Mouse (Mus musculus) limb, embryonic 11.5 days (tissue): ENCODE measurements at regions not wholly inside any gene's neighbourhood (a gene's known extent, or its start where the extent isn't known, plus 50 kb on each side); places are given as distances from the start of the nearest gene placed in this dataset.

Experiments used
- ATAC-seq: fragments of 200-750 bp; cut with Nextera tagmentation; 2 replicates; pipeline ENCODE4 v1.8.0; 2017; ENCODE audit warnings: low read depth; ENCODE audit not compliant: insufficient number of reproducible peaks, low FRiP score, low TSS enrichment
- DNase-seq: peaks from one replicate; pipeline ENCODE4 v3.0.0-alpha.2; 2015; ENCODE audit warnings: low spot score
- H3K27ac ChIP-seq: fragments of 300-500 bp; sonication (generic); replicated peaks from 2 replicates; pipeline ENCODE4 v1.5.1; 2014; ENCODE audit warnings: low read depth, mild to moderate bottlenecking, low read length
- H3K27me3 ChIP-seq: fragments of 300-500 bp; sonication (generic); 2 replicates; pipeline ENCODE4 v1.6.1; 2014; ENCODE audit warnings: mild to moderate bottlenecking, low read length, mixed read lengths; ENCODE audit not compliant: control insufficient read depth, insufficient read depth
- H3K36me3 ChIP-seq: fragments of 300-500 bp; sonication (generic); 2 replicates; pipeline ENCODE4 v1.6.1; 2014; ENCODE audit warnings: mild to moderate bottlenecking, low read length, moderate library complexity, mixed read lengths; ENCODE audit not compliant: control insufficient read depth, insufficient read depth
- H3K4me1 ChIP-seq: fragments of 300-500 bp; sonication (generic); 2 replicates; pipeline ENCODE4 v1.6.1; 2014; ENCODE audit warnings: low read length, mixed read lengths; ENCODE audit not compliant: control insufficient read depth, insufficient read depth
- H3K4me2 ChIP-seq: fragments of 300-500 bp; sonication (generic); 2 replicates; pipeline ENCODE4 v1.6.1; 2014; ENCODE audit warnings: low read depth, mild to moderate bottlenecking, moderate library complexity; ENCODE audit not compliant: severe bottlenecking
- H3K4me3 ChIP-seq: fragments of 300-500 bp; sonication (generic); 2 replicates; pipeline ENCODE4 v1.5.1; 2014; ENCODE audit warnings: low read depth, low read length
- H3K9ac ChIP-seq: fragments of 300-500 bp; sonication (generic); 2 replicates; pipeline ENCODE4 v1.6.1; 2014; ENCODE audit warnings: mild to moderate bottlenecking, low read length
- H3K9me3 ChIP-seq: fragments of 300-500 bp; sonication (generic); 2 replicates; pipeline ENCODE4 v1.6.1; 2016; ENCODE audit warnings: low read length; ENCODE audit not compliant: control insufficient read depth
- WGBS: fragments of 180-500 bp; shearing (Covaris S2); extraction: QIAGEN DNeasy Blood & Tissue Kit; methylation state at CpG from one replicate; pipeline ENCODE4 v1.1.7; 2014; 5-methylcytosine and 5-hydroxymethylcytosine counted together

DNA sequence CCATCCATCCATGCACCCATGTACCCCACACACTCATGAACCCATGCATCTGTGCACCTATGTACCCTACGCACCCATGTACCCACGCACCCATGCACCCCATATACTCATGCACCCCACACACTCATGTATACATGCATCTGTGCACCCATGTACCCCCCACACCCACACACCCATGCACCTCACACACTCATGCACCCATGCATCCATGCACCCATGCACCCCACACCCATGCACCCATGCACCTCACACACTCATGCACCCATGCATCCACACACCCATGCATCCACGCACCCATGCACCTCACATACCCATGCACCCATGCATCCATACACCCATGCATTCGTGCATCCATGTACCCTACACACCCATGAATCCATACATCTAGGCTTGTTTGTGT, 63.6 kb downstream of the 4930564D02Rik start:
- Histone ChIP-seq H3K4me2 (no peak overlapping the region), H3K4me3 (no peak overlapping the region), H3K4me1 (peaks cover 3% of the 10 kb centered on the region; the same call in 1 of the 2 replicates), H3K27ac (no peak overlapping the region), H3K9me3 (no peaks in the 10 kb centered on the region), H3K36me3 (no peaks in the 10 kb centered on the region), H3K27me3 (no peaks in the 10 kb centered on the region), H3K9ac (no peak overlapping the region)
- ATAC-seq (no peak), DNase-seq (no peak)
- WGBS: 95% methylated on average over 4 of the region's 4 CpGs

DNA sequence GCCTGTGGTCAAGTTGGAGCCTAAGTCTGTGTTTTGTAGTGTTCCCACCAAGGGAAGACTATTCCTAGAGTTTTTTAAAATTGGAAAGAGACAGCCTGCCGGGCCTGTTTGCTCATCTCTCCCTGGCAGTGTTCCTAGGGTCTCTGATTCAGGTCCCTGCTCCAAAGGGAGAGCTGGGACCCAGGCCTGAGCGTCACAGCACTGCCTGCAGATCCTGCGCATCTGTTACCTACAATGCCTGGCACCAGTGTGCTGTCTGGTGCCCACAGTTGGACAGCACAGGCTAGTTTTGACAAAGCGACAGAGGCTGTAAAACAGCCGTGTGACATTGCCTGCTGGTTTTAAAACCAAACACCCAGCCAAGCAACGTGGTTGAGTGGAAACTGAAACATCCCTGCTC, 64.4 kb downstream of the 4930564D02Rik start:
- 85% methylated on average over 6 of the region's 6 CpGs for WGBS
- no peaks in the 10 kb centered on the region for H3K9me3 ChIP-seq

DNA sequence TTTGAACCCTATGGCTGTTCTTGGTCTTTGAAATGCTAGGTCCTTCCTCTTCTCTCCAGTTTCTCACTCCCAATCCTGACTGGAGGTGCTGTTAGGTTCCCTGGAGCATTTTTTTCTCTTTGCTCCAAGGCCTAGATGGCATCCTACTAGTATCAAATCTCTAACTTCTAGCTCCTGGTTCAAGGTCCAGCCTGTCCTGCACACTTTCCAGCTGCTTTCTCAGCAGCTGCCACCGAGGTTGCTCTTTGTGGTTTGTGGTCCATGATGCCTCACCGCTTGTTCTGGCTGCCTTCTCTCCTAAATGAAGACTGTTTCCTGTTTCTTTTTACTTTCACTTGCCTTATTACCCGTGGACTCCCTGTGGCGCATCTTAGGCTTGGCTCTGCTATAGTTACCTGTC, 66.4 kb downstream of the 4930564D02Rik start:
- Histone ChIP-seq H3K9me3 (no peaks in the 10 kb centered on the region), H3K9ac (no peak overlapping the region), H3K36me3 (no peaks in the 10 kb centered on the region), H3K4me1 (no peaks in the 10 kb centered on the region; the same call in 1 of the 2 replicates), H3K4me3 (no peak overlapping the region), H3K27ac (no peak overlapping the region), H3K27me3 (no peaks in the 10 kb centered on the region), H3K4me2 (no peak overlapping the region)
- ATAC-seq: no peak
- 91% methylated on average over 4 of the region's 4 CpGs for WGBS
- DNase-seq: no peak

More for the DNA sequence above, 64.4 kb downstream of the 4930564D02Rik start:
- DNase-seq: no peak
- H3K27me3 ChIP-seq: no peaks in the 10 kb centered on the region
- ATAC-seq: no peak
- no peak overlapping the region for H3K4me2 ChIP-seq
- no peak overlapping the region for H3K27ac ChIP-seq
- no peaks in the 10 kb centered on the region for H3K36me3 ChIP-seq
- no peak overlapping the region for H3K9ac ChIP-seq
- H3K4me3 ChIP-seq: no peak overlapping the region
- peaks cover 3% of the 10 kb centered on the region; the same call in 1 of the 2 replicates for H3K4me1 ChIP-seq

DNA sequence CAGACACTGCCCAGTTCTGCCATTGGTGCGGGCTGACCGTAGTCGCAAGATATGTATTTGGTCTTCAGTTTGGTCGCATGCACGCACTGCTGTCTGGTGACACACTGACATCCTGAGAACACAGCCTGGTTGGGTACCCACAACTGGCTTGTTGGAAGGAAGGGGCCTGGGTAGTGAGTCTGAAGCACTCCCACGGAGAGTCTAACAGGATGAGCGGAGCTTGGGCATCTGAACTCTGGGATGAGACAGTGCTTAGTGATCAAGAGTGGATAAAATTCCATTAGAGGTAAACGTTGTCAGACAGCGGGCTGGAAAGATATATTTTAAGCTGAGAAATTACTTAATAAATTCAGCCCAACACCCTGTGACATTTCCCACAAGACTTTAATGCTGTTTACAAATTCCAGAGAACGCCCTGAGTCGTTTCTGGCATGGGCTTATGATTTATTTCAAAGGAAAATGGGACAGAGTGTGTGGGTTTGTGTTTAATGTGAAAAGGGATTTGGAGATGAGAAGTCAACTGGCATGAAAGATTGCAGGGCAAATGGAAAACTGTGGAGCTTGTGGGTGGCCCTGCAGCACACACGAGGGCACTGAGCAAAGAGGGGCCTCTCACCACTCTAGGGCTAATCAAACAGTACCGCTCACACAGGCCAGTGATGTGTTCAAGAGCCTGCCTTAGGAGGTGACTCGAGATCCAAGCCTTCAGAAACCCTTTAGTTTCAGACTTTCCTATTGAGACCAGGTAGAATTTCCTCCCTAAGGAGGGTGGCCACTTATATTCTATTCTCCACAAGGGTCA, 74.7 kb downstream of the 4930564D02Rik start:
- Histone ChIP-seq H3K4me2 (no peak overlapping the region), H3K9me3 (no peaks in the 10 kb centered on the region), H3K4me3 (no peak overlapping the region), H3K36me3 (no peaks in the 10 kb centered on the region), H3K27me3 (no peaks in the 10 kb centered on the region), H3K9ac (no peak overlapping the region), H3K27ac (no peak overlapping the region), H3K4me1 (no peaks in the 10 kb centered on the region)
- no peak for DNase-seq
- WGBS: 80% methylated on average over 14 of the region's 14 CpGs
- ATAC-seq: no peak

DNA sequence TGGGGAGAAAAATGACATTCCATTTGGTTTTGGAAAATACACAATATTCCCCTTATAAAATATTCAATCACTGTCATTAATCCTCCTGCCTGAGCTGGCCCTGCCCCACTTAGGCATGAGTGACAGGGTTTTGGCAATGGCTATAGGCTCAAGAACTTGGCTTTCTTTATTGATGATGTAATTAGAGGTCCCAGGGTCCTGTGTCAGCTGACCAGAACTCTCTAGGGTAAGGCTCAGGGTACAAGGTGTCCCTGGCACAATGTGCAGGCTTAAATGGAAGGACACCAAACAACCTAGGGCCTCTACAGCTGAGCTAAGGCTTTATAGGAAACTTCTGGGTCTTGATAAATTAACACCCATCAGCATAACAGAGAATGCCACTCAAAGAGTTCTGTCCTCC, 76.0 kb downstream of the 4930564D02Rik start:
- no peak overlapping the region for H3K4me2 ChIP-seq
- no peaks in the 10 kb centered on the region for H3K27me3 ChIP-seq
- no peak for ATAC-seq
- DNase-seq: no peak
- no peaks in the 10 kb centered on the region for H3K9me3 ChIP-seq
- no peak overlapping the region for H3K9ac ChIP-seq
- H3K27ac ChIP-seq: no peak overlapping the region
- H3K4me1 ChIP-seq: no peaks in the 10 kb centered on the region
- H3K36me3 ChIP-seq: no peaks in the 10 kb centered on the region
- H3K4me3 ChIP-seq: no peak overlapping the region

DNA sequence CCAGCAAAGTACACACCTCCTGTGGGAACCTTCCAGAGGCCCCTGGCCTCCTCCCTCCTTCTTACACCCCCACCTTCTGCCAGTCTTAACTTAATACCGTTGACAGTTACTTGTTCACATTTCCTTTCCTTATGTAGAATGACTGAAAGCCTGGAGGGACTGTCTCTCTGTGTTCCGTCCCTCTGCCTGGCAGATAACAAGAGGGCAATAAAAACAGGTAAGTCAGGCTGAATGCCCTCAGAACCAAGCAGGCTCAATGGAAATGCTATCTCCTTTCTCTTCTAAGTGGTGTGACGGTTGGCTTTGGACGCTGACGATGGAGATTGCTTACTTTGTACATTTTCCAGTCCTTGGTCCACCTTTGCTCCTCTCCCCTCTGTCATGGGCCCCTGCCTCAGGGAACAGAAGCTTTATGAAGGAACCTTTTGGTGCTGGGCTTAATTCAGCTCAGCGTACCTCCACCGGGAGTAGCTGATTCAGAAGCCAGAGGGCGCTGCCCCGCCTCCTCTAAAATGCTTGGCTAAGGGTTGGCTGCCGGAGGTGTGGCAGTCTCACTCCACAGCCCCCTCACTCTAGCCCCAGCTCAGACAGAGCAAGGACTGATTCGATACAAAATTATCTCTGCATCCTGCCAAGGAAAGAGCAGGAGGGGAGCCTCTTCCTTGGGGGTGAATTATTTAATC, 85.0 kb downstream of the 4930564D02Rik start:
- no peaks in the 10 kb centered on the region for H3K36me3 ChIP-seq

DNA sequence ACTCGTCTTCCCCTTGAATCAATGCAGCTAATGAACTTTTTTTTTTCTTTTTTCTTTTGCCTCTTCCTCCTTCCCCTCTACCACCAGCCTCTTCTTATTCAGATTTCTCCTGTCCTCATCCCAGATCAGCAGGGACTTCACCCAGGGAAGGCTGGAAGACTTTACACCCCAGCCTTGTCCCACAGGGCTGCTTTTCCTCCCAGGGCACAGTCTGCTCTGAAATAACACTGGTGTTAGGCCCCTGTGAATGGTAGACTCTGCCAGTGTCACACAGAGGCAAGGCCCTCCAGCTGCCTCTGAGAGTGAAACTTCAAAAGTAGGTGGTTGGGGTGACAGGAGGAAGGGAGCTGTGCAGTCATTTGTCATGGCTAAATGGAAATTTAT, 85.5 kb downstream of the 4930564D02Rik start:
- no peaks in the 10 kb centered on the region for H3K4me1 ChIP-seq
- no peaks in the 10 kb centered on the region for H3K27me3 ChIP-seq
- no peak overlapping the region for H3K27ac ChIP-seq
- no peaks in the 10 kb centered on the region for H3K9me3 ChIP-seq
- no peaks in the 10 kb centered on the region for H3K36me3 ChIP-seq
- DNase-seq (no peak), ATAC-seq (no peak)
- no peak overlapping the region for H3K4me2 ChIP-seq
- H3K9ac ChIP-seq: no peak overlapping the region
- WGBS: 12% methylated on average over 1 of the region's 1 CpGs
- no peak overlapping the region for H3K4me3 ChIP-seq

More for the DNA sequence above, 85.0 kb downstream of the 4930564D02Rik start:
- no peaks in the 10 kb centered on the region for H3K9me3 ChIP-seq
- no peak overlapping the region for H3K4me3 ChIP-seq
- H3K4me1 ChIP-seq: no peaks in the 10 kb centered on the region
- DNase-seq (peak; percentile 72), ATAC-seq (no peak)
- H3K4me2 ChIP-seq: no peak overlapping the region
- 16% methylated on average over 11 of the region's 11 CpGs for WGBS
- no peaks in the 10 kb centered on the region for H3K27me3 ChIP-seq
- H3K27ac ChIP-seq: no peak overlapping the region
- H3K9ac ChIP-seq: no peak overlapping the region

DNA sequence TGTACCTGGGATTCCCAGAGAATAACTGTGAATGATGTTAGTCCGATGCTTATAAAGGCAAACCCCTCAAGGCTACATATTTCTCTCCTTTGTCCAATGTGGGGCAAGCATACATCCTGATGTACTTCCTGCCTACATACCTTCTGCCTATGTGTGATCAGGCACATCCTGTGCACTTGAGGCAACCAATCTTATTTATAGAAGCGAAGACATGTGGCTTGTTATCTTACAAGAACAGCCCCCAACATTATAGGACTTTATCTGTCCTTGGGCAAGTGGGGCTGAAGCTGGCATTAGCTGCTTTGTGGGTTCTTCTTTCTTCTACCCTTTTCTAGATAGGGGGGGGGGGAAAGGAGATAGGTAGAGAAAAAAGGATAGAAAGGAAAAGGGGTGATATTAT, 91.7 kb downstream of the 4930564D02Rik start:
- 83% methylated on average over 2 of the region's 2 CpGs for WGBS
- H3K4me1 ChIP-seq: no peaks in the 10 kb centered on the region
- DNase-seq: no peak
- no peak overlapping the region for H3K4me2 ChIP-seq
- no peaks in the 10 kb centered on the region for H3K36me3 ChIP-seq
- no peaks in the 10 kb centered on the region for H3K27me3 ChIP-seq
- no peak overlapping the region for H3K9ac ChIP-seq
- no peak for ATAC-seq
- no peak overlapping the region for H3K4me3 ChIP-seq
- H3K9me3 ChIP-seq: no peaks in the 10 kb centered on the region
- H3K27ac ChIP-seq: no peak overlapping the region
